Mouse (Mus musculus): ENCODE results near the gene Atg14. TPM values are rescaled to one million over a fixed set of nuclear protein-coding genes. Genes with fewer than 3 reads are reported as not detected.

Gene Atg14
- polyA plus RNA-seq, 2 experiments = 11.3 to 15.5 TPM

GRCm38 (mm10) chr14:47590391-47590975, 20.0 kb upstream of the Atg14 start:
- Histone ChIP-seq H3K27me3 (ENCODE audit: control insufficient read depth, insufficient read depth, low read length) (no peaks in the 10 kb centered on the region), H3K9ac (ENCODE audit: low read depth, low read length, severe bottlenecking) (no peak overlapping the region), H3K9me3 (ENCODE audit: control insufficient read depth, low read length) (no peaks in the 10 kb centered on the region), H3K27ac (replicated peaks; ENCODE audit: low read depth, low read length) (no peak overlapping the region), H3K36me3 (ENCODE audit: control insufficient read depth, insufficient read depth, low read length) (no peaks in the 10 kb centered on the region), H3K4me3 (replicated peaks; ENCODE audit: low read length) (no peak overlapping the region), H3K4me1 (ENCODE audit: control insufficient read depth, insufficient read depth, low read length) (no peaks in the 10 kb centered on the region), H3K4me2 (replicated peaks; ENCODE audit: low read depth, low read length, severe bottlenecking) (no peak overlapping the region)
- no peak for ATAC-seq (ENCODE audit: low FRiP score, low read depth)
- TF ChIP-seq POLR2A (IDR thresholded peaks at IDR 0.05; ENCODE audit: borderline replicate concordance, extremely low read depth, insufficient read depth, insufficient read length) = no peak
- DNase-seq (ENCODE audit: low spot score) = no peak
- WGBS = 75% methylated on average over 10 of the region's 10 CpGs

DNA sequence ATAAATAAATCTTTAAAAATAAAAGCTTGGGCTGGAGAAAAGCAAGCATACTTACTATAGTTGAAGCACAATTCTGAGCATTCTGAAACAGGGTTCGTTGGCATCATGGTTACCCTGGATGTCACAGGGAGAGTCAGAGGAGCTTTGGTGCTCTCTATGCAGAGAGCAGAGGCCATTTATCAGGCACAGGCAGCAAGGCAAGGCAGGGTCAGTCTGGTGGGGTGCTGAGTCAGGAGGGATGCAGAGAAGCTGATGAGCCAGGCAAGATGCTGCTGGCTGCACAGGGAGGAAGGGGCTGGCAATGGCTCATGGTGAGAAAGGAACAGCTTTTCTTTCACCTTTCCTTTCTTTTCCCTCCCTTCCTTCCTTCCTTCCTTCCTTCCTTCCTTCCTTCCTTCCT, 19.0 kb upstream of the Atg14 start:
- WGBS = 82% methylated on average over 1 of the region's 1 CpGs
- H3K4me2 ChIP-seq (replicated peaks; ENCODE audit: low read depth, low read length, severe bottlenecking) = no peak overlapping the region
- H3K4me3 ChIP-seq (replicated peaks; ENCODE audit: low read length) = no peak overlapping the region
- DNase-seq (ENCODE audit: low spot score) (no peak), ATAC-seq (ENCODE audit: low FRiP score, low read depth) (no peak)
- no peaks in the 10 kb centered on the region for H3K27me3 ChIP-seq (ENCODE audit: control insufficient read depth, insufficient read depth, low read length)
- no peak overlapping the region for H3K27ac ChIP-seq (replicated peaks; ENCODE audit: low read depth, low read length)
- no peak for TF ChIP-seq POLR2A (IDR thresholded peaks at IDR 0.05; ENCODE audit: borderline replicate concordance, extremely low read depth, insufficient read depth, insufficient read length)
- no peak overlapping the region for H3K9ac ChIP-seq (ENCODE audit: low read depth, low read length, severe bottlenecking)
- no peaks in the 10 kb centered on the region for H3K36me3 ChIP-seq (ENCODE audit: control insufficient read depth, insufficient read depth, low read length)
- H3K9me3 ChIP-seq (ENCODE audit: control insufficient read depth, low read length) = no peaks in the 10 kb centered on the region
- no peaks in the 10 kb centered on the region for H3K4me1 ChIP-seq (ENCODE audit: control insufficient read depth, insufficient read depth, low read length)

DNA sequence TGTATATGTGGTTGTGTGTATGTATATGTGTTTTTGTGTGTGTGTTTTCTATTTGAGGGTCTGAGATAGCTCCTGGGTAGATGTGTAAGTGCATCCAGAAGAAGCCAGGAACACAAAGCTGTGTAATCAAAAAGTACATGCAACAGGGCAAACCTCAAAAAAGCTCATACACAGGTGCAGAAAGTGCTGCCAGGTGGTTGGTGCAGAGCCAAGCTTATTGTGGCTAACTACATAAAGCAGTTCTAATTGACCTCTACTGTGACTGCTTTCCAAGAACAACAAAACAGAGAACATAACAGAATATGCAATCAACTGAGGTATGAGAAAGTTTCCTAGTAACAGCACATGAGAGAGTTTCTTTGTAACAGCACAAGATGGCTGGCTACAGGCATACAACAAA, 13.9 kb upstream of the Atg14 start:
- H3K9me3 ChIP-seq (ENCODE audit: control insufficient read depth, low read length) = no peaks in the 10 kb centered on the region
- no peaks in the 10 kb centered on the region for H3K27me3 ChIP-seq (ENCODE audit: control insufficient read depth, insufficient read depth, low read length)
- H3K4me3 ChIP-seq (replicated peaks; ENCODE audit: low read length) = no peak overlapping the region
- no peaks in the 10 kb centered on the region for H3K4me1 ChIP-seq (ENCODE audit: control insufficient read depth, insufficient read depth, low read length)
- H3K36me3 ChIP-seq (ENCODE audit: control insufficient read depth, insufficient read depth, low read length) = no peaks in the 10 kb centered on the region
- H3K4me2 ChIP-seq (replicated peaks; ENCODE audit: low read depth, low read length, severe bottlenecking) = no peak overlapping the region
- no peak for ATAC-seq (ENCODE audit: low FRiP score, low read depth)
- no peak for TF ChIP-seq POLR2A (IDR thresholded peaks at IDR 0.05; ENCODE audit: borderline replicate concordance, extremely low read depth, insufficient read depth, insufficient read length)
- DNase-seq (ENCODE audit: low spot score) = no peak
- no peak overlapping the region for H3K9ac ChIP-seq (ENCODE audit: low read depth, low read length, severe bottlenecking)
- H3K27ac ChIP-seq (replicated peaks; ENCODE audit: low read depth, low read length) = no peak overlapping the region

DNA sequence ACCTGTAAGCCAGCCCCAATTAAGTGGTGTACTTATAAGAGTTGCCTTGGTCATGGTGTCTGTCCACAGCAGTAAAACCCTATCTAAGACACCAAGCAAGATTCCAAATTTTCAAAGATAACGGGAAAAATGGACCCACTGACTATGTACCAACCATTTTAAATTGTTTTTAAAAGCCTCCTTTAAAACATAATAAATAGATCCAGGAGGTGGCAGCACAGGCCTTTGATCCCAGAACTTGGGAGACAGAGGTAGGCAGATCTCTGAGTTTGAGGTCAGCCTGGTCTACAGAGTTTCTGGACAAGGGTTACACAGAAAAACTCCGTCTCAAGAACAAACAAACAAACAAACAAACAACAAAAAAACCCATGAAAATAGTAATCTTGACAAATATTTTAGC, 11.2 kb upstream of the Atg14 start:
- Histone ChIP-seq H3K4me3 (replicated peaks; ENCODE audit: low read length) (no peak overlapping the region), H3K4me1 (ENCODE audit: control insufficient read depth, insufficient read depth, low read length) (no peaks in the 10 kb centered on the region), H3K4me2 (replicated peaks; ENCODE audit: low read depth, low read length, severe bottlenecking) (no peak overlapping the region), H3K9me3 (ENCODE audit: control insufficient read depth, low read length) (no peaks in the 10 kb centered on the region), H3K36me3 (ENCODE audit: control insufficient read depth, insufficient read depth, low read length) (no peaks in the 10 kb centered on the region), H3K9ac (ENCODE audit: low read depth, low read length, severe bottlenecking) (no peak overlapping the region), H3K27me3 (ENCODE audit: control insufficient read depth, insufficient read depth, low read length) (no peaks in the 10 kb centered on the region), H3K27ac (replicated peaks; ENCODE audit: low read depth, low read length) (no peak overlapping the region)
- DNase-seq (ENCODE audit: low spot score) (no peak), ATAC-seq (ENCODE audit: low FRiP score, low read depth) (no peak)
- 61% methylated on average over 2 of the region's 2 CpGs for whole genome bisulfite sequencing
- TF ChIP-seq POLR2A (IDR thresholded peaks at IDR 0.05; ENCODE audit: borderline replicate concordance, extremely low read depth, insufficient read depth, insufficient read length) = no peak

GRCm38 (mm10) chr14:47581280-47581679, 10.8 kb upstream of the Atg14 start:
- H3K4me1 ChIP-seq (ENCODE audit: control insufficient read depth, insufficient read depth, low read length) = no peaks in the 10 kb centered on the region
- 63% methylated on average over 1 of the region's 1 CpGs for WGBS
- no peak overlapping the region for H3K4me3 ChIP-seq (replicated peaks; ENCODE audit: low read length)
- H3K27ac ChIP-seq (replicated peaks; ENCODE audit: low read depth, low read length) = no peak overlapping the region
- H3K36me3 ChIP-seq (ENCODE audit: control insufficient read depth, insufficient read depth, low read length) = no peaks in the 10 kb centered on the region
- no peaks in the 10 kb centered on the region for H3K9me3 ChIP-seq (ENCODE audit: control insufficient read depth, low read length)
- H3K9ac ChIP-seq (ENCODE audit: low read depth, low read length, severe bottlenecking) = no peak overlapping the region
- no peaks in the 10 kb centered on the region for H3K27me3 ChIP-seq (ENCODE audit: control insufficient read depth, insufficient read depth, low read length)
- TF ChIP-seq POLR2A (IDR thresholded peaks at IDR 0.05; ENCODE audit: borderline replicate concordance, extremely low read depth, insufficient read depth, insufficient read length) = no peak
- DNase-seq (ENCODE audit: low spot score) (no peak), ATAC-seq (ENCODE audit: low FRiP score, low read depth) (no peak)
- H3K4me2 ChIP-seq (replicated peaks; ENCODE audit: low read depth, low read length, severe bottlenecking) = no peak overlapping the region

DNA sequence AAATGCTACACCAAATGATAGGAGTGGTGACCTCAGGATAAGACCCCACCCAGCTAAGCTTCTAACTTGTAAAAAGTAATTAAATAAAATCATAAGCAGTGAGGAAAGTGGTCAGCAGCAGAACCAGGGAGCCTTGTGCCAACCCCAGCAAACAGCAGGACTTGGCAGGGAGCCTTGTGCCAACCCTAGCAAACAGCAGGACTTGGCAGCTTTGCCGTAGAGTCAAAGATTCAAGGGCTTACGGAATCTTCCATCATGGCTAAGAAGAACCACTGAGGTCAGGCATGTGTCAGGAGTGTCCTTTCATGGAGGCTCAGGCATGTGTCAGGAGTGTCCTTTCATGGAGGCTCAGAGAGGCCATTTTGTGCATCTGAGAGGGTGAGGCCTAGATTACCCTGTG, 7.6 kb upstream of the Atg14 start:
- Histone ChIP-seq H3K4me1 (ENCODE audit: control insufficient read depth, insufficient read depth, low read length) (no peaks in the 10 kb centered on the region), H3K9ac (ENCODE audit: low read depth, low read length, severe bottlenecking) (no peak overlapping the region), H3K9me3 (ENCODE audit: control insufficient read depth, low read length) (no peaks in the 10 kb centered on the region), H3K4me2 (replicated peaks; ENCODE audit: low read depth, low read length, severe bottlenecking) (no peak overlapping the region), H3K27me3 (ENCODE audit: control insufficient read depth, insufficient read depth, low read length) (no peaks in the 10 kb centered on the region), H3K27ac (replicated peaks; ENCODE audit: low read depth, low read length) (no peak overlapping the region), H3K36me3 (ENCODE audit: control insufficient read depth, insufficient read depth, low read length) (no peaks in the 10 kb centered on the region), H3K4me3 (replicated peaks; ENCODE audit: low read length) (no peak overlapping the region)
- 92% methylated on average over 2 of the region's 2 CpGs for WGBS
- no peak for DNase-seq (ENCODE audit: low spot score)
- no peak for ATAC-seq (ENCODE audit: low FRiP score, low read depth)
- no peak for TF ChIP-seq POLR2A (IDR thresholded peaks at IDR 0.05; ENCODE audit: borderline replicate concordance, extremely low read depth, insufficient read depth, insufficient read length)

All from limb, embryonic 14.5 days (tissue).